Mouse (Mus musculus): ENCODE results near the gene Mybpc1.

- TF ChIP-seq UBTF (IDR thresholded peaks at IDR 0.05; ENCODE audit: borderline replicate concordance, insufficient read depth, low read depth, low read length) (no peak), CTCF (IDR thresholded peaks at IDR 0.05 in 2 of 3, conservative IDR thresholded peaks at IDR 0.05 in 1 of 3; ENCODE audit: control insufficient read depth in 1 of 3, insufficient read depth in 1 of 3, low read depth in 2 of 3, low read length in 3 of 3, poor library complexity in 1 of 3, severe bottlenecking in 1 of 3) (no peak), ZNF384 (IDR thresholded peaks at IDR 0.05; ENCODE audit: low read depth, low read length) (no peak), GATA1 (IDR thresholded peaks at IDR 0.05; ENCODE audit: low read depth, low read length) (no peak), ZMIZ1 (IDR thresholded peaks at IDR 0.05; ENCODE audit: low read depth, low read length) (no peak)
These were observed 1.1 kb upstream of the Mybpc1 start for GRCm38 (mm10) chr10:88606065-88606464.
